Comparison of ENCODE assay signal across 8 mouse cellular contexts in genomic region chr3:98312867-98313266, GRCm38 (mm10). TPM values are rescaled to one million over a fixed set of nuclear protein-coding genes. Genes with fewer than 3 reads are reported as not detected.
DNase-seq lines count a peak whose midpoint lies in the region; ATAC-seq and TF ChIP-seq lines count a peak whose summit lies in the region.

No protein-coding gene starts in this region.

- H3K36me3 ChIP-seq in heart, embryonic 14.5 days (ENCODE audit: control insufficient read depth, insufficient read depth, low read length), result 0 out of 2 replicates have a peak, but pooled peaks cover 5% of the 10 kb centered on the region
- H3K36me3 ChIP-seq in kidney, embryonic 14.5 days (ENCODE audit: control insufficient read depth, insufficient read depth, low read length), result peaks cover 30% of the 10 kb centered on the region
- peaks cover 27% of the 10 kb centered on the region; the same call in 1 of the 2 replicates for H3K36me3 ChIP-seq in lung, embryonic 14.5 days (ENCODE audit: insufficient read depth)

- no peak overlapping the region for H3K4me2 ChIP-seq in heart, embryonic 14.5 days (ENCODE audit: low read length)
- H3K4me2 ChIP-seq in kidney, embryonic 14.5 days (replicated peaks; ENCODE audit: low read depth, low read length), result no peak overlapping the region
- H3K4me2 ChIP-seq in lung, embryonic 14.5 days, result no peak overlapping the region

- H3K9ac ChIP-seq in heart, embryonic 14.5 days (ENCODE audit: low read length), result no peak overlapping the region
- no peak overlapping the region for H3K9ac ChIP-seq in kidney, embryonic 14.5 days (ENCODE audit: low read depth, low read length)
- no peak overlapping the region for H3K9ac ChIP-seq in lung, embryonic 14.5 days

- no peak overlapping the region for H3K27ac ChIP-seq in heart, embryonic 14.5 days (replicated peaks in 1 of 2; ENCODE audit: control insufficient read depth in 1 of 2, insufficient read depth in 1 of 2, low read depth in 2 of 2, low read length in 2 of 2)
- H3K27ac ChIP-seq in kidney, embryonic 14.5 days (ENCODE audit: low read depth, low read length), result no peak overlapping the region
- H3K27ac ChIP-seq in lung, embryonic 14.5 days (ENCODE audit: low read depth), result no peak overlapping the region

- H3K4me1 ChIP-seq in heart, embryonic 14.5 days (ENCODE audit: control insufficient read depth in 2 of 2, insufficient read depth in 2 of 2, low read length in 2 of 2), result no peaks in the 10 kb centered on the region
- no peaks in the 10 kb centered on the region for H3K4me1 ChIP-seq in kidney, embryonic 14.5 days (ENCODE audit: control insufficient read depth, insufficient read depth, low read length)
- no peaks in the 10 kb centered on the region for H3K4me1 ChIP-seq in lung, embryonic 14.5 days (ENCODE audit: insufficient read depth)

- H3K9me3 ChIP-seq in heart, embryonic 14.5 days (ENCODE audit: control insufficient read depth, low read length), result no peaks in the 10 kb centered on the region
- H3K9me3 ChIP-seq in kidney, embryonic 14.5 days (ENCODE audit: control insufficient read depth, low read length), result no peaks in the 10 kb centered on the region
- H3K9me3 ChIP-seq in lung, embryonic 14.5 days (ENCODE audit: low read depth, low read length), result no peaks in the 10 kb centered on the region

- no peak overlapping the region for H3K4me3 ChIP-seq in heart, embryonic 14.5 days (ENCODE audit: control insufficient read depth in 1 of 2, insufficient read depth in 1 of 2, low read depth in 1 of 2, low read length in 2 of 2)
- H3K4me3 ChIP-seq in kidney, embryonic 14.5 days (ENCODE audit: low read length), result no peak overlapping the region
- no peak overlapping the region for H3K4me3 ChIP-seq in lung, embryonic 14.5 days (ENCODE audit: low read depth, low read length)

- DNase-seq in 416B (ENCODE audit: low read depth), result peak; percentile 37
- DNase-seq in NIH3T3 (ENCODE audit: low read depth), result peak; percentile 70
- peak; percentile 75 for DNase-seq in embryo, embryonic 11 days
- peak; percentile 77 for DNase-seq in lung, embryonic 14.5 days
- peak; percentile 22 for DNase-seq in ovary, postnatal 10 days (ENCODE audit: low spot score)
- peak; percentile 53 for DNase-seq in urinary bladder, postnatal 14 days (ENCODE audit: low spot score)

- no peaks in the 10 kb centered on the region for H3K27me3 ChIP-seq in heart, embryonic 14.5 days (ENCODE audit: control insufficient read depth, insufficient read depth, low read length)
- H3K27me3 ChIP-seq in kidney, embryonic 14.5 days (ENCODE audit: control insufficient read depth, insufficient read depth, low read length), result no peaks in the 10 kb centered on the region
- no peaks in the 10 kb centered on the region for H3K27me3 ChIP-seq in lung, embryonic 14.5 days (ENCODE audit: insufficient read depth, low read length)

- ATAC-seq in heart, embryonic 14.5 days (ENCODE audit: insufficient number of reproducible peaks, insufficient read depth, low FRiP score, low read depth), result 0 out of 2 replicates have a peak, but pooled peaks have one; percentile 37
- peak; percentile 71 for ATAC-seq in kidney, embryonic 14.5 days (ENCODE audit: low FRiP score, low TSS enrichment)
- peak; percentile 66; the same call in 1 of the 2 replicates for ATAC-seq in lung, embryonic 14.5 days (ENCODE audit: insufficient read depth)

- TF ChIP-seq CTCF in lung, embryonic 14.5 days (IDR thresholded peaks at IDR 0.05; ENCODE audit: low read depth), result peak; percentile 70

- WGBS in heart, embryonic 14.5 days, result 29% methylated on average over 6 of the region's 7 CpGs
- 25% methylated on average over 7 of the region's 7 CpGs for WGBS in kidney, embryonic 14.5 days
- WGBS in lung, embryonic 14.5 days, result 30% methylated on average over 6 of the region's 7 CpGs

RNA-seq across cellular contexts. Expression of gene Phgdh, which starts 26.9 kb away (rescaled TPM):
- 74.7 and 88.4 TPM in 2 replicates for polyA plus RNA-seq in heart, embryonic 14.5 days (2014; fragmentation: Nextera tagmentation; extraction: Ambion mirVana)
- polyA plus RNA-seq in kidney, embryonic 14.5 days (2014; fragmentation: Nextera tagmentation; extraction: Ambion mirVana), result 424 and 494 TPM in 2 replicates
- polyA plus RNA-seq in lung, embryonic 14.5 days (2014; fragmentation: Nextera tagmentation; extraction: Ambion mirVana), result 212 and 230 TPM in 2 replicates

RNA-seq across cellular contexts. Expression of gene Hmgcs2, which starts 32.6 kb away (rescaled TPM):
- polyA plus RNA-seq in heart, embryonic 14.5 days (2014; fragmentation: Nextera tagmentation; extraction: Ambion mirVana), result 12.4 and 14.0 TPM in 2 replicates
- polyA plus RNA-seq in kidney, embryonic 14.5 days (2014; fragmentation: Nextera tagmentation; extraction: Ambion mirVana), result 6.4 and 6.7 TPM in 2 replicates
- polyA plus RNA-seq in lung, embryonic 14.5 days (2014; fragmentation: Nextera tagmentation; extraction: Ambion mirVana), result 1.2 and 1.6 TPM in 2 replicates

Comparison
In these comparisons a context has a peak if more than half of its experiments do, and no peak if none do; other contexts are left out.
1. DNase-seq: peak in every context shown above with its lines; median percentile 77 in lung, embryonic 14.5 days; 75 in embryo, embryonic 11 days; 70 in NIH3T3; 53 in urinary bladder, postnatal 14 days; 37 in 416B; 22 in ovary, postnatal 10 days.